Mouse (Mus musculus): Measurements from ENCODE around the gene Dars. TPM values are rescaled to one million over a fixed set of nuclear protein-coding genes. Genes with fewer than 3 reads are reported as not detected.

Dars gene
- polyA plus RNA-seq, 1 experiment from 2014 or later: 165 TPM

- no peaks in the 10 kb centered on the region for H3K27me3 ChIP-seq
- peaks cover 11% of the 10 kb centered on the region for H3K4me1 ChIP-seq (replicated peaks)
- no peak overlapping the region for H3K4me3 ChIP-seq
- 31% methylated on average over 1 of the region's 1 CpGs for WGBS
- H3K9ac ChIP-seq: no peak overlapping the region
- peaks cover 10% of the 10 kb centered on the region for H3K36me3 ChIP-seq
- no peaks in the 10 kb centered on the region for H3K9me3 ChIP-seq
- H3K27ac ChIP-seq: no peak overlapping the region
- ATAC-seq (ENCODE audit: low FRiP score): no peak
- no peak overlapping the region for H3K4me2 ChIP-seq
Observed at GRCm38 (mm10) chr1:128405675-128406074, 11.5 kb downstream of the Dars start.

- Histone ChIP-seq H3K9ac (no peak overlapping the region), H3K4me3 (no peak overlapping the region), H3K36me3 (peaks cover 7% of the 10 kb centered on the region), H3K27me3 (no peaks in the 10 kb centered on the region), H3K9me3 (no peaks in the 10 kb centered on the region), H3K27ac (0 out of 2 replicates have a peak overlapping the region, but pooled peaks have one; percentile 44), H3K4me1 (replicated peaks) (peaks cover 16% of the 10 kb centered on the region), H3K4me2 (no peak overlapping the region)
- ATAC-seq (ENCODE audit: low FRiP score): peak; percentile 91
- 7% methylated on average over 2 of the region's 2 CpGs for WGBS
Observed at GRCm38 (mm10) chr1:128405041-128405481, 12.1 kb downstream of the Dars start.

GRCm38 (mm10) chr1:128400926-128401325 lies 16.2 kb downstream of the Dars start:
- no peaks in the 10 kb centered on the region; the same call in 1 of the 2 replicates for H3K9me3 ChIP-seq
- no peak overlapping the region for H3K4me2 ChIP-seq
- H3K9ac ChIP-seq: no peak overlapping the region
- no peak for ATAC-seq (ENCODE audit: low FRiP score)
- peak overlapping the region; percentile 69 for H3K27ac ChIP-seq
- peaks cover 15% of the 10 kb centered on the region for H3K4me1 ChIP-seq (replicated peaks)
- no peak overlapping the region for H3K4me3 ChIP-seq
- no peaks in the 10 kb centered on the region for H3K27me3 ChIP-seq
- peaks cover 21% of the 10 kb centered on the region for H3K36me3 ChIP-seq
- WGBS: 6% methylated on average over 2 of the region's 2 CpGs

DNA sequence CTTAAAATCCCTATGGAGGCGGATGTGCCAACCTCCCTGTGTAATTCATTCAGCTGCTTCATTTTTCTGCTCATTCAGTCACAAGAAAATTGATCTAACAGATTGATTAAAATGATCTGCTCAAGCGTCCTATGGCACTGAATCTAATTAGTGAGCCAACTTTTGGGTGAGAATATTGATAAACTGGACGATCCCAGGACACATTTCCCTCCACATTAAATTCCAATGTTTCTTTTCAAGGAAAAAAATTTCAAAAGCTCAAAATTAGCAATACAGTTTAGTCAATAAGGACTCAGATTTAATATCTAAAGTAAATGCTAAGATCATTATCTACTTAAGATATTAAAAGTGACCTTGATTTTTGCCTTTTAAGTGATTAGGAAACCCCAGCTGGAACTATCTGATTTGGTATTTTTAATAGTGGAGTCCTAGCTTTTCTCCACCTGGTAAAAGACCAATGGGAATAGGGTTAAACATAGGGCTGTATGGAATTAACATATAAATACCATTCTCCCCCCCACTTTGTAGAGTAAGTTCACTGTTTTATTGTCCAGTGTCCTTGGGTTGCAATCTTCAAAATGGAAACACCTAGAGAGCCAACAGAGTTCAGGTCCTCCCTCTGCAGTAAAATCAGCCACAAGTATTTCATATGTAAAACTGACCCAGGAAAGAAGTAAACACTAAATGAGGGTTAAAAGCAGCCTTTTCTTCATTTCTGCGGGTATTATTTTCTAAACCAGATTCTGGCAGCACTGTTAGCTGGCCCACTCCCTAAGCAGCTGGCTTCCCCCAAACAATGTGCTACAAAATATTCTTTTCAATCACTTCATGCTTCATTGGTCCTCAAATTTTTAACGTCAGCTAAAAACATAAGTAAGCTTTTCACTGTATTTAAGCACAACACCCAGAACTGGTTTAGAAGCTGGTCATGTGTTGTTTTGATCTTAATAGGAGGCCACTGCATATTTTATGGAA lies 16.9 kb downstream of the Dars start:
- WGBS: 22% methylated on average over 5 of the region's 5 CpGs
- Histone ChIP-seq H3K9ac (no peak overlapping the region), H3K4me1 (replicated peaks) (peaks cover 15% of the 10 kb centered on the region), H3K4me2 (no peak overlapping the region), H3K4me3 (no peak overlapping the region), H3K27me3 (no peaks in the 10 kb centered on the region), H3K9me3 (no peaks in the 10 kb centered on the region; the same call in 1 of the 2 replicates), H3K27ac (peak overlapping the region; percentile 69), H3K36me3 (peaks cover 21% of the 10 kb centered on the region)
- ATAC-seq (ENCODE audit: low FRiP score): no peak

- H3K4me3 ChIP-seq: no peak overlapping the region
- no peaks in the 10 kb centered on the region for H3K27me3 ChIP-seq
- no peak overlapping the region for H3K4me2 ChIP-seq
- no peak for ATAC-seq (ENCODE audit: low FRiP score)
- no peaks in the 10 kb centered on the region; the same call in 1 of the 2 replicates for H3K9me3 ChIP-seq
- H3K27ac ChIP-seq: no peak overlapping the region
- H3K4me1 ChIP-seq (replicated peaks): peaks cover 15% of the 10 kb centered on the region
- H3K36me3 ChIP-seq: peaks cover 24% of the 10 kb centered on the region
- 94% methylated on average over 5 of the region's 5 CpGs for WGBS
- no peak overlapping the region for H3K9ac ChIP-seq
Observed at GRCm38 (mm10) chr1:128398738-128399445, 18.3 kb downstream of the Dars start.

DNA sequence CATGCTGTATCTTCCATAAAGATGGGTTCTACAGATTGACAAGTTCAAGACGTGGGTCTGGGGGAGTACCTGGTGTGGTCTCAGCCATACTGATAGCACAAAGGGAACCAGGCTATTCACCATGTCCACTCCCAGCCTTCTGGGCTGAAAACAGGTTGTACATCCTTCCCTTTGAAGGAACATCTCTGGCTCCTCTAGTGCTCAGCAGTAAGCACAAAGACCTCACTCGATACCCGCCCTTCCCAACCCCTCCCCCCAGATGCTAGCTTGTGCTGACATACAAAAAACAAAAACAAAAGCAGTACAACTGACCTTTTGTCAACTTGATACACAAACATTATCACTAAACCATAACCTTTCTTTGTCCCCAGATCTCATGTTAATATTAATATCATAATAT lies 22.5 kb downstream of the Dars start:
- H3K36me3 ChIP-seq: peaks cover 21% of the 10 kb centered on the region
- H3K4me1 ChIP-seq (replicated peaks): peaks cover under 1% of the 10 kb centered on the region; the same call in 1 of the 2 replicates
- no peak overlapping the region for H3K4me3 ChIP-seq
- ATAC-seq (ENCODE audit: low FRiP score): no peak
- H3K27me3 ChIP-seq: no peaks in the 10 kb centered on the region
- no peak overlapping the region for H3K9ac ChIP-seq
- H3K4me2 ChIP-seq: no peak overlapping the region
- H3K9me3 ChIP-seq: no peaks in the 10 kb centered on the region; the same call in 1 of the 2 replicates
- no peak overlapping the region for H3K27ac ChIP-seq
- WGBS: 88% methylated on average over 3 of the region's 3 CpGs

DNA sequence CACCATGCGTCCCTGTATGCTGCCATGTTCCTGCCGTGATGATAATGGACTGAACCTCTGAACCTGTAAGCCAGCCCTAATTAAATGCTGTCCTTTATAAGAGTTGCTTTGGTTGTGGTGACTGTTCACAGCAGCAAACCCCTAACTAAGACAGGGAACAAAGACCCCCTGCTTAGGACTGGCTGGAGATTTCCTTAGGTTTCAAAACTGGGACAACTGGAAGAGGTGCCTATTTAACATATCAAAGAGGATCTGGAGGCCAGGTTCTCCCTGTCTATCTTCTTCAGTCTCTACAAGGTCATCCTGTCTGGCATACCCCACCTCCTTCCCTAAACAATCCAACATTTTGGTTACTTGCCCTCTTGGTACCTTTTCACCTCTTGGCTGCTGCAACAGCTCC lies 24.8 kb downstream of the Dars start:
- Histone ChIP-seq H3K9ac (no peak overlapping the region), H3K27me3 (no peaks in the 10 kb centered on the region), H3K36me3 (peaks cover 20% of the 10 kb centered on the region), H3K4me2 (no peak overlapping the region), H3K9me3 (no peaks in the 10 kb centered on the region; the same call in 1 of the 2 replicates), H3K4me3 (no peak overlapping the region), H3K4me1 (replicated peaks) (no peaks in the 10 kb centered on the region), H3K27ac (no peak overlapping the region)
- no peak for ATAC-seq (ENCODE audit: low FRiP score)
- WGBS: 50% methylated on average over 2 of the region's 2 CpGs

DNA sequence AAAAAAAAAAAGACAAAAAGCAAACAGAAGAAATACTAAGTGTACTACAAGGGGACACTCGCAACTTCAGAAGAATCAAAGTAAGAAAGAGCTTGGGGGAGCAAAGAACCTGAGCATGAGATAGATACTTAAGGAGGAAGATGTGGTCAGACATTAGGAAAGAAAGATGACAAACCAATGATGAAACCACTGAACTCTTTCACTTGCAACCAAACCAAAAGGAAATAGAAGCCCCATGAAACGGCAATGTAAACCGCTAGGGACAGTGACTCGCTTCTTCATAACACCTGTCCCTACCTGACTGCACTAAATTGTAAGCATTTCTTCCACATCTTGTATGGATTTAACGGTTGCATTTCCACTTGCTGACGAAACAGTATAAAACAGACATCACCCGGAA lies 30.7 kb downstream of the Dars start:
- Histone ChIP-seq H3K9ac (no peak overlapping the region), H3K4me3 (no peak overlapping the region), H3K4me2 (no peak overlapping the region), H3K9me3 (no peaks in the 10 kb centered on the region), H3K36me3 (peaks cover 23% of the 10 kb centered on the region), H3K27ac (no peak overlapping the region), H3K27me3 (no peaks in the 10 kb centered on the region), H3K4me1 (replicated peaks) (no peaks in the 10 kb centered on the region)
- 93% methylated on average over 7 of the region's 7 CpGs for WGBS
- ATAC-seq (ENCODE audit: low FRiP score): no peak

- Histone ChIP-seq H3K27me3 (no peaks in the 10 kb centered on the region), H3K9me3 (no peaks in the 10 kb centered on the region), H3K4me1 (replicated peaks) (no peaks in the 10 kb centered on the region), H3K36me3 (peaks cover 20% of the 10 kb centered on the region), H3K4me2 (no peak overlapping the region), H3K9ac (no peak overlapping the region), H3K27ac (no peak overlapping the region), H3K4me3 (no peak overlapping the region)
- 71% methylated on average over 4 of the region's 4 CpGs for WGBS
- ATAC-seq (ENCODE audit: low FRiP score): no peak
Observed at GRCm38 (mm10) chr1:128376841-128377240, 40.3 kb downstream of the Dars start.

- WGBS: 79% methylated on average over 7 of the region's 7 CpGs
- no peak overlapping the region for H3K4me3 ChIP-seq
- H3K4me2 ChIP-seq: no peak overlapping the region
- no peaks in the 10 kb centered on the region for H3K4me1 ChIP-seq (replicated peaks)
- peaks cover 10% of the 10 kb centered on the region for H3K36me3 ChIP-seq
- H3K9me3 ChIP-seq: no peaks in the 10 kb centered on the region
- no peaks in the 10 kb centered on the region for H3K27me3 ChIP-seq
- no peak for ATAC-seq (ENCODE audit: low FRiP score)
- no peak overlapping the region for H3K9ac ChIP-seq
- no peak overlapping the region for H3K27ac ChIP-seq
Observed at GRCm38 (mm10) chr1:128372143-128372860, 44.9 kb downstream of the Dars start.

- Histone ChIP-seq H3K36me3 (peaks cover 19% of the 10 kb centered on the region), H3K9ac (no peak overlapping the region), H3K27me3 (no peaks in the 10 kb centered on the region), H3K4me1 (replicated peaks) (no peaks in the 10 kb centered on the region), H3K4me3 (no peak overlapping the region), H3K27ac (no peak overlapping the region), H3K9me3 (no peaks in the 10 kb centered on the region), H3K4me2 (no peak overlapping the region)
- peak; percentile 63; the same call in 1 of the 2 replicates for ATAC-seq (ENCODE audit: low FRiP score)
- 55% methylated on average over 5 of the region's 5 CpGs for WGBS
Observed at GRCm38 (mm10) chr1:128368732-128369441, 48.3 kb downstream of the Dars start.
